Mouse (Mus musculus) liver, embryonic 13.5 days (tissue): ENCODE results near the gene Ints1. TPM values are rescaled to one million over a fixed set of nuclear protein-coding genes. Genes with fewer than 3 reads are reported as not detected.

ENCODE experiments used
- ATAC-seq: fragments of 200-750 bp; cut with Nextera tagmentation; 2 replicates; pipeline ENCODE4 v1.8.0; 2017; ENCODE audit warnings: low read depth, mild to moderate bottlenecking, moderate number of reproducible peaks, moderate library complexity
- DNase-seq: peaks from one replicate; pipeline ENCODE4 v3.0.0; 2022
- H3K27ac ChIP-seq: fragments of 300-500 bp; sonication (generic); 2 replicates; pipeline ENCODE4 v1.5.1; 2015; ENCODE audit warnings: moderate library complexity, mild to moderate bottlenecking, inconsistent platforms
- H3K27me3 ChIP-seq: fragments of 300-500 bp; sonication (generic); 2 replicates; pipeline ENCODE4 v1.6.1; 2015; ENCODE audit warnings: mild to moderate bottlenecking, inconsistent platforms
- H3K36me3 ChIP-seq: fragments of 300-500 bp; sonication (generic); 2 replicates; pipeline ENCODE4 v1.6.1; 2015; ENCODE audit warnings: mild to moderate bottlenecking, inconsistent platforms
- H3K4me1 ChIP-seq: fragments of 300-500 bp; sonication (generic); replicated peaks from 2 replicates; pipeline ENCODE4 v1.6.1; 2015; ENCODE audit warnings: inconsistent platforms
- H3K4me2 ChIP-seq: fragments of 300-500 bp; sonication (generic); 2 replicates; pipeline ENCODE4 v1.6.1; 2015; ENCODE audit warnings: inconsistent platforms, mild to moderate bottlenecking, moderate library complexity
- H3K4me3 ChIP-seq: fragments of 300-500 bp; sonication (generic); replicated peaks from 2 replicates; pipeline ENCODE4 v1.5.1; 2015; ENCODE audit warnings: mild to moderate bottlenecking, inconsistent platforms
- H3K9ac ChIP-seq: fragments of 300-500 bp; sonication (generic); 2 replicates; pipeline ENCODE4 v1.6.1; 2015; ENCODE audit warnings: mild to moderate bottlenecking, inconsistent platforms
- H3K9me3 ChIP-seq: fragments of 300-500 bp; sonication (generic); replicated peaks from 2 replicates; pipeline ENCODE4 v1.6.1; 2016; ENCODE audit warnings: inconsistent platforms
- WGBS: fragments of 180-500 bp; shearing (Covaris S2); methylation state at CpG from one replicate; pipeline ENCODE4 v1.1.7; 2015; ENCODE audit not compliant: insufficient replicate concordance; 5-methylcytosine and 5-hydroxymethylcytosine counted together
- polyA plus RNA-seq: library from polyadenylated mRNA; unstranded; fragments of >200 nt; fragmentation: Nextera tagmentation; extraction: Ambion mirVana; gene quantifications from 2 replicates; pipeline ENCODE4 v1.2.1, GENCODE M21; 2015

Gene Ints1
- polyA plus RNA-seq, result 12.7 and 13.8 TPM in 2 replicates

DNA sequence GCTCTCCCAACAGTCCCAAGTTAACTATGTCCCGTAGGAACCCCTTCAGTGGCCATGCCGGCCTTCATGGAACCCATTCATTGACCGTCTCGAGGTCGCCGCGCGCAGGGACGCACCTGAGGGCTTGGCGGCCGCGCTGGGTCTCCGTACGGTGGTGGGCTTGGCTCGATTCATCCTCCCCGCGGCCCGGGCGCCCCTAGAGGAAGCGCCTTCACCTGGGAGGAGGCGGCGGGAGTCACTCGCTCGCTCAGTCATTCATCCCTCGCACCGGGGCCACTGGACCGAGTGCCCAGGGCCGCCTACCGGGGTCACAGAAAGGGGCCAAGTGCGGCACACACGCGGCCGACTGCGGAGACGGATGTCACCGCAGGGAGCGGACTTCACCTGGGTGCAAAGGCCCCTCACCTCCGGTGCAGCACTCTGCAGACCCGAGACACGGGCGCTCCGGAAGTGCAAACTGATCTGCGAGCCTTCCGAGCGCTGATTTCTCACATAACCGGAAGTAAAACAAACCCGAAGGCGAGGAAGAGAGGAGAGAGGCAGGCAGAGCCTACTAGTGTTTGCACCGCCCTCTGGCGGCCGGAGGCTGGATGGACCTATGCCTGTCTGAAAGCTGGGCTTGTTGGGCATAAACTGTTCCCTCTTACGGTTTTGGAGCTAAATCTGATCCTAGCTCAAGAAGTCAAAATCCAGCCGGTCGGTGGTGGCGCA is at the start of gene Ints1:
TSS of gene Ints1 (minus strand) at position 459 of the 711 bp plus-strand sequence.
- Histone ChIP-seq H3K27ac (peak within 1 kb of the TSS; percentile 51), H3K27me3 (no peaks in the 10 kb centered on the region), H3K4me1 (peaks cover 36% of the 10 kb centered on the region), H3K9ac (peak within 1 kb of the TSS; percentile 80), H3K36me3 (peaks cover 37% of the 10 kb centered on the region), H3K4me2 (peak within 1 kb of the TSS; percentile 84), H3K9me3 (no peaks in the 10 kb centered on the region), H3K4me3 (peak within 1 kb of the TSS; percentile 77)
- DNase-seq, result peak; percentile 93
- WGBS, result under 1% methylated on average over 54 of the region's 55 CpGs
- peak; percentile 90 for ATAC-seq

DNA sequence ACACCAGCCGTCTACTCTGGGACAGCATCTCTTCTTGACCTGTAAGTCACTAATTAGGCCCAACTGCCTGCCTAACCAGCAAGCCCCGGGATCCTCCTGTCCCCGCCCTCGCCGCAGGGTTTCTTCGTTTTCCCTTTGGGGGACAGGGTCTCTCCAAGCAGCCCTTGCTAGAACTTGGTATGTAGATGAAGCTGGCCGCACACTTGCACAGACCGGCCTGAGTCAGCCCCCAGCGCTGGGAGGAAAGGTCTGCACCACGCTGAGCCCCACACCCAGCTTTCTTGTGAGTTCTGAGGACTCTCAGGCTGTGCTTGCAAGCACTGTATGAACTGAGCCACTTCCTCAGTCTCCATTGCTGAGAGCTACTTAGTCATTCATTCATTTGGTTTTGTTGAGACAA is 49.1 kb upstream of the Ints1 start:
- no peak for ATAC-seq
- 88% methylated on average over 10 of the region's 10 CpGs for WGBS
- 0 out of 2 replicates have a peak overlapping the region, but pooled peaks have one; percentile 2 for H3K4me2 ChIP-seq

DNA sequence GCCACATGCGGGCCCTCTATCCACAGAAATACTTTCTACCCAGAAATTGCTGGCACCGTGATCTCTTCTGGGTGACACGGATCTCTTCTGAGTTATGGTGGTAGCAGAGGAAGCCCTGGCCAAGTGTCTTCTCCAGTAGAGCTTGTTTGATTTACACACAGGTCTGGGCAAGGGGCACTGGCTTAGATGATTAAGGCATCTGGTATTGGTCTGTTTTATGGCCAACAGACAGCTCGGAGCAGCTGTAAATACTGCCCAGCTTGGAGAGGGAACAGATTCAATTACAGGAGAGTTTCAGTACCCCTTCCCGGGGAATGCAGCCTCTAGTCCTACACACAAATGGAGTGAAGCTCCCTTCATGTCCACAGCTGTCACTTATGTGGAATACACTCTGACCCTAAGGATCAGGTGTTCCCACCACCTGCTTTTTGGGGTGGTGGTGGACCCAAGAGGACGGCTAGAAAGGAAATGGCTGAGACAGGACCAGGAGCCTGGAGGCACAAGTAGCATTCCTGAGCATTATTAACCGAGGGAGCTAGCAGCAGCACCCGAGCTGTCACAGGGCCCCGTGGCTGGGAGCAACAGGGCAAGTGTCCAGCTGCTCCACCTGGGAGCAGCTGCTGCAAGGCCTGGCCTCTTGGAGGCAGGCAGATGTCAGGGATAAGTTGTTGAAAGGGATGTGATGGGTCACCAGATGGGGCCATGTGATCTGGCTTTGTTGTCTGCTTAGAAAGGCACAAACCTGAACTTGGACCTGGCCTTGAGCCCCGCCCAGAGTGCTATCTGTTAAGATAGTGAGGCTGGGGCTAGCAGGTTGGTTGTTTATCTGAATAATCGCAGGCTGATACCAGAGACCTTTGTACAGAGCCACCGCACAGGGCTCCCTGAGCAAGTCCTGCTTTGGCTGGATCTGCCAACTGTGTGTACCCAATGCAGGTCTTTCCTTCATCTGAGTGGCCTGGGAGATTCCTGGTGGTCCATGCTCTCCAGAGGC is 46.3 kb upstream of the Ints1 start:
- no peak for DNase-seq
- 65% methylated on average over 12 of the region's 12 CpGs for WGBS
- ATAC-seq, result no peak
- Histone ChIP-seq H3K36me3 (peaks cover 38% of the 10 kb centered on the region), H3K27me3 (no peaks in the 10 kb centered on the region), H3K27ac (peak overlapping the region; percentile 58), H3K9me3 (no peaks in the 10 kb centered on the region), H3K9ac (0 out of 2 replicates have a peak overlapping the region, but pooled peaks have one; percentile 0), H3K4me1 (peaks cover 72% of the 10 kb centered on the region), H3K4me2 (no peak overlapping the region), H3K4me3 (no peak overlapping the region)

More for the DNA sequence above, 49.1 kb upstream of the Ints1 start:
- H3K36me3 ChIP-seq, result peaks cover 38% of the 10 kb centered on the region
- H3K9ac ChIP-seq, result no peak overlapping the region
- H3K9me3 ChIP-seq, result no peaks in the 10 kb centered on the region
- H3K27me3 ChIP-seq, result no peaks in the 10 kb centered on the region
- peaks cover 45% of the 10 kb centered on the region for H3K4me1 ChIP-seq
- no peak for DNase-seq
- H3K4me3 ChIP-seq, result no peak overlapping the region
- no peak overlapping the region for H3K27ac ChIP-seq

DNA sequence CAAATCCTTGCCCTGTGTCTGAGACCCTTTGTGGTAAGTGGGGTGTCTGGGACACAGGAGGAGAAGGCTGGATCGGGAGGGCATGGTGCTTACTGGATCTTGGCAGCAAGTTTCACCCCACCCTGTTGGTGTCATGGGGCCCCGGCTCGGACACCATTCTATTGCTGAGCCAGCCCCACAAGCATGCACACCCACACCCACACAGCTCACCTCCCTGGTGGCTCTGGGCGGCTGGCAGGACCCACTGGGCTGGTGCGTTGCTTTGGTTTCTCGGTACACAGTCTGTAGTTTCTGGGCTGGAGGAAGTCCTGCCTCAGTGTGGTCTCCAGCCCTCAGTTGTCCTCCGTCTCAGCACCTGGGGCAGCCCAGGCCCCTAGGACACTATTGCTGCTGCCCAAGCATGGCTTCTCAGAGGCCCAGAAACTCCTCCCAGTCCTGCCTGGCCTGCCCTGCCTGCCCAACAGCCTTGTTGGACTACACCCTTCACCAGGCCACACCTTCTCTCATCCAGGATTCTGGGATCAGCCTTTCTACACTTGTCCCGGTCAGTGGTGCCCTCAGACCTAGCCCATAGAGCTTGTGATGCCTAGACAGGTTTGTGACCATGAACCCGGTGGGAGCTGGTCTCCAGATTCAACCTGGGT is 44.2 kb upstream of the Ints1 start, which contains the start of gene Tmem184a:
TSS of gene Tmem184a (minus strand) at position 380 of the 644 bp plus-strand sequence.
- H3K4me2 ChIP-seq, result peak within 1 kb of the TSS; percentile 4; the same call in 1 of the 2 replicates
- no peak within 1 kb of the TSS for H3K4me3 ChIP-seq
- H3K4me1 ChIP-seq, result peaks cover 79% of the 10 kb centered on the region
- no peaks in the 10 kb centered on the region for H3K27me3 ChIP-seq
- H3K9me3 ChIP-seq, result no peaks in the 10 kb centered on the region
- peak within 1 kb of the TSS; percentile 44; the same call in 1 of the 2 replicates for H3K9ac ChIP-seq
- DNase-seq (no peak), ATAC-seq (no peak)
- peak within 1 kb of the TSS; percentile 83; the same call in 1 of the 2 replicates for H3K27ac ChIP-seq
- WGBS, result 77% methylated on average over 9 of the region's 9 CpGs
- H3K36me3 ChIP-seq, result peaks cover 36% of the 10 kb centered on the region

DNA sequence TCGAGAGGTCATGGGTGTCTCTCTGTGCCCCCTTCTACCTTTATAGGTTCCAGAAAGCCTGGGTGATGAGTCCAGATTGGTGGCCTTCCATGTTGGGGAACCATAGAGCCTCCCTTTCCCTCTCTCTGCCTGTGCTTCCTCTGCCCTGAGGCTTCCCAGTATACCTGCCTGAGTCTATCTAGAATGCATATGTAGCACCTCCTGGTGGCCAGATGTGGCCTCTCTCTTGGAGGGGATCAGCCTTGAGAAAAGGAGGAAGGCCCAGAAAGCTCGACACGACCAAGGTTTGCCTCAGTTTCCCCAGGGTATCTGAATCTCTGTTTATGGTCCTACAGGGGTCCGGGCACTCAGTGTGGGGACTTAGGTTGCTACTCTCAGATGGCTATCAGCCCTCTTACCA is 43.3 kb upstream of the Ints1 start:
- peaks cover 5% of the 10 kb centered on the region for H3K27me3 ChIP-seq
- peak overlapping the region; percentile 83 for H3K27ac ChIP-seq
- DNase-seq (peak; percentile 70), ATAC-seq (peak; percentile 77)
- WGBS, result 28% methylated on average over 4 of the region's 4 CpGs
- no peaks in the 10 kb centered on the region for H3K9me3 ChIP-seq
- peaks cover 28% of the 10 kb centered on the region for H3K36me3 ChIP-seq
- H3K9ac ChIP-seq, result peak overlapping the region; percentile 44
- peaks cover 84% of the 10 kb centered on the region for H3K4me1 ChIP-seq
- no peak overlapping the region for H3K4me3 ChIP-seq
- H3K4me2 ChIP-seq, result peak overlapping the region; percentile 4; the same call in 1 of the 2 replicates

DNA sequence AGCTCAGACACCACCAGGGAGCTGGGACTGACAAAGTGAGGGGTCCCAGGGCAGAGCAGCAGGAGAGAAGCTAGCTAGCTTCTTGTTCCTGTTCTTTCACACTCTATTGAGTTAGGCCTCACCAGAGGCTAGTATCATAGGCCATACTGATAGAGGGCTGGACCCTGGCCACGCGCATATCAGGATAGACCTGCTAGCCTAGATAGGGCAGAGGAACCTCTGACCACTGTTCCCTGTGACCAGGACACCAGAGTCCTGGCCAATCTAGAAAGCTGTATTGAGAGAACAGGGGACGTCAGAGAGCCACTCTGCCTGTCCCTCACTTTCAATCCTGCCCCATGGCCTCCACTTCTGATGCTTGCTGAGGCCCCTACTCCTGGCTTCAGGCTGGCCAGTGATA is 42.6 kb upstream of the Ints1 start:
- 0 out of 2 replicates have a peak overlapping the region, but pooled peaks have one; percentile 4 for H3K4me2 ChIP-seq
- WGBS, result 46% methylated on average over 3 of the region's 3 CpGs
- peak overlapping the region; percentile 83 for H3K27ac ChIP-seq
- H3K9me3 ChIP-seq, result no peaks in the 10 kb centered on the region
- H3K36me3 ChIP-seq, result peaks cover 20% of the 10 kb centered on the region
- no peak overlapping the region for H3K4me3 ChIP-seq
- H3K9ac ChIP-seq, result peak overlapping the region; percentile 44
- no peak for DNase-seq
- H3K27me3 ChIP-seq, result peaks cover 11% of the 10 kb centered on the region
- ATAC-seq, result peak; percentile 19; the same call in 1 of the 2 replicates
- H3K4me1 ChIP-seq, result peaks cover 88% of the 10 kb centered on the region

DNA sequence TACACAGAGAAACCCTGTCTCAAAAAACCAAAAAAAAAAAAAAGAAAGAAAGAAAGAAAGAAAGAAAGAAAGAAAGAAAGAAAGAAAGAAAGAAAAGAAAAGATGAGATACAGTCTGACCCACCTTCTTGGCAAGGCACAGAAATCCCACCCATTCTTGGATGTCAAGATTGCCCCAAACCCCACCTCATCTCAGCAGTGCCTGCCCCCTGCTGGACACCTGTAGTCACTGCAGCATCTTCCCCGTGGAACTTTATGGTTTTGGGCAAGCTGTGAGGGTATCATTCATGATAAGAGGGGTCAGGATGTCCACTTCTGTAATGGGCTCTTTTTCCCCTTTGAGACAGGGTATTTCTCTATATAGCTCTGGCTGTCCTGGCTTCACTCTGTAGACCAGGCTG is 41.8 kb upstream of the Ints1 start:
- Histone ChIP-seq H3K27ac (peak overlapping the region; percentile 83), H3K36me3 (peaks cover 12% of the 10 kb centered on the region), H3K4me2 (no peak overlapping the region), H3K9me3 (no peaks in the 10 kb centered on the region), H3K4me1 (peaks cover 88% of the 10 kb centered on the region), H3K9ac (peak overlapping the region; percentile 44; the same call in 1 of the 2 replicates), H3K4me3 (no peak overlapping the region), H3K27me3 (peaks cover 16% of the 10 kb centered on the region)
- DNase-seq (no peak), ATAC-seq (no peak)
- 0% methylated on average over 1 of the region's 1 CpGs for WGBS

DNA sequence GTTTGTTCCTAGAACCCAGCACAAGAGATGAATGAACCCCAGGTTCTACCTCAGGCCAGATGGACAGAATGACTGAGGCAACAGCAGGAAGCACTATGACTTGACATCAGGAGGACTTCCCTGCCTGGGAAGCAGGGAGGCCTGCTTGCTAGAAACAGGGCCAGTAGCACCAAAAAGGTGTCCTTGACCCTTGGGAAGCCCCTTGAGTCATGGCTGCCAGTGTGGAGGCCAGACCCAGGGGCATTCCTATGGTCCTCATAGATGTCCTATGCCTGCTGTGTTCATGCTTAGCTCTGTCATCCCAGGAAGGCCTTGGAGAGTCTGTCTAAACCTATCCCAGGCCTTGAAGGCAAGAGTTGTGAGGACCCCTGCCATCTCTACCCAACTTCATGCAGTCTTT is 41.0 kb upstream of the Ints1 start:
- Histone ChIP-seq H3K4me1 (peaks cover 89% of the 10 kb centered on the region), H3K9me3 (no peaks in the 10 kb centered on the region), H3K27me3 (peaks cover 16% of the 10 kb centered on the region), H3K9ac (peak overlapping the region; percentile 33), H3K27ac (peak overlapping the region; percentile 74), H3K4me3 (no peak overlapping the region), H3K4me2 (no peak overlapping the region), H3K36me3 (peaks cover 5% of the 10 kb centered on the region)
- DNase-seq (no peak), ATAC-seq (no peak)

DNA sequence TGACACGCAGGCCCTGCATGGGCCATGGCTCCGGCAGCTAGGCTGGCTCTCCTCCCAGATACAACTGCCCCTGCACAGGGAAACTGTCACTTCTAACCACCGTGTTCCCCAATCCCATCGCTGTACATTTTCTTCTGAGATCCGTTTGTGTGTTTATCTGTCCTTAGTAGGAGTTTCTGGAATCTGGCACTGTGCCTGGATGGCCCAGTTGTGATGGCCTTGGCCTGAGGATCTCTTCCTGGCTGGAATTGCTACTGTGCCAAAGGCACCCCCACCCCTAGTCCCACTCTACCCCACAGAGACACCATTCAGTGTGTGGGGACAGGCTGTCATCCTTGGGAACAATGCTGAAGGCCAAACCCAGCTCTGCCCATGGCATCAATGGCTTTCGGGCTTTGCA is 40.5 kb upstream of the Ints1 start:
- Histone ChIP-seq H3K36me3 (no peaks in the 10 kb centered on the region; the same call in 1 of the 2 replicates), H3K9me3 (no peaks in the 10 kb centered on the region), H3K27me3 (peaks cover 16% of the 10 kb centered on the region), H3K27ac (peak overlapping the region; percentile 74), H3K4me1 (peaks cover 94% of the 10 kb centered on the region), H3K9ac (peak overlapping the region; percentile 33; the same call in 1 of the 2 replicates), H3K4me2 (no peak overlapping the region), H3K4me3 (no peak overlapping the region)
- no peak for DNase-seq
- no peak for ATAC-seq
- WGBS, result 79% methylated on average over 6 of the region's 6 CpGs

DNA sequence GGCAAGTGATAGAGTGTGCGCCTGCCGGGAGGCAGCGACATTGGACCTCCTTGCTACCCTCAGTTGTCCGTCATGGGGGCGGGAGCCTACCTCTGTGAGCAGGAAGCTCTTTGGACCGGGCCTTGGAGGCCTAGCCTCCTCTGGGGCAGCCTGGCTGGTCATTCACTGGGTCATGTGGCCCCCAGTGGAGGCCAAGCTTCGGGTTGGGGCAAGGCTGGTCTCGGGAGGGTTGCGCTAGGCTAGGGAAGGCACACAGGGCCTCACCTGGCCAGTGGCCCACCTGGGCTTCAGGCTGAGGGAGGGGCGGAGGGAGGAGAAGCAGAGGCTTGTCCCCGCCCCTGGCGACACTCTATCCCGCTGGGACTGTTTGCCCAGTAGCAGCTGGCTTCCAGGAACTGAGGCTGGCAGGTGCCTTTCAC is 38.5 kb upstream of the Ints1 start:
- Histone ChIP-seq H3K4me2 (peak overlapping the region; percentile 24; the same call in 1 of the 2 replicates), H3K27me3 (peaks cover 16% of the 10 kb centered on the region), H3K4me1 (peaks cover 90% of the 10 kb centered on the region), H3K4me3 (no peak overlapping the region), H3K36me3 (no peaks in the 10 kb centered on the region), H3K9ac (no peak overlapping the region), H3K27ac (peak overlapping the region; percentile 74; the same call in 1 of the 2 replicates), H3K9me3 (no peaks in the 10 kb centered on the region)
- no peak for DNase-seq
- no peak for ATAC-seq
- 38% methylated on average over 13 of the region's 13 CpGs for WGBS
